Mouse (Mus musculus): ENCODE results near the gene Hdac2. TPM values are rescaled to one million over a fixed set of nuclear protein-coding genes. Genes with fewer than 3 reads are reported as not detected.

The Hdac2 gene
- polyA plus RNA-seq, 1 experiment from 2014 or later = 458 TPM

DNA sequence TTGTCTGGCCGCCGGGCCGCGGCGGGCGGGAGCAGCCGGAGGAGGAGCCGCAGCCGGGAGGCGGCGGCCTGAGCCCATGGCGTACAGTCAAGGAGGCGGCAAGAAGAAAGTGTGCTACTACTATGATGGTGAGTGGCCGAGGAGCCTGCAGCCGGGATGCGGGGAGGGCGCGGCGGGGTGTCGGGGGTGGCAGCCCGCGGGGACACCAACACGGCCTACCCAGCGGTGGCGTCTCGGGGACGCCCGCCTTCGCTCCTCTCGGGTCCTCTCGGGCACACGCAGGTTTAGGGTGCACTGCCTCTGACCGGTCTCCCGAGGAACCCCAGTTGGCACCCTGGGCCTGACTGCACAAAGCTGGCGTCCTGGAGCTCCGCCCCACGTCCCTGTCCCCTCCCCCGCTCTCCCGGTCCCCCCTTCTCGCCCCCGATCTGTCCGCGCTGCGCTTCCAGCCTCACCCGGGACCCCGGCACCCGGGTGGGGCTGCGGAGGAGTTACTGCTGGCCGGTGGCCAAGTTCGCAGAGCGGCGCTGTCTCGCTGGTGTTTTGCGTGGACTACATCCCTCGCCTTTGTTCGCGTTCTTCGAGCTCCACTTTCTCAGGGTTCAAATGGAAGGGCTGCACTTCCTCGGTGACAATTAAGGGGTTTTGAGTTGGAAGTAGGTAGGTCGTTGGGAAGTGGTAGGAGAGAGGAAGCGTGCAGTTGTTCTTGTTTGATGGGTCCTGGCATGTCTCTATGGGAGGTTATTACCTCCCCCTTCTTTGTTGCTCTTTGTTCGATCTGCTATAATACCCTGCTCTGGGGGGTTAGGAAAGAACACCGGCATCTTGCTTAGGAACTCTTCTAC is 554 bp downstream of the Hdac2 start:
- peak overlapping the region; percentile 98 for H3K9ac ChIP-seq (replicated peaks; ENCODE audit: low read length)
- peak overlapping the region; percentile 98 for H3K27ac ChIP-seq (replicated peaks; ENCODE audit: low read depth, low read length)
- no peaks in the 10 kb centered on the region for H3K4me1 ChIP-seq (ENCODE audit: control insufficient read depth, insufficient read depth, low read length)
- no peaks in the 10 kb centered on the region for H3K36me3 ChIP-seq (replicated peaks; ENCODE audit: control insufficient read depth, insufficient read depth, low read depth, low read length)
- DNase-seq (ENCODE audit: low spot score) = peak; percentile 71
- peak overlapping the region; percentile 96 for H3K4me3 ChIP-seq (ENCODE audit: low read depth, low read length)
- 1% methylated on average over 43 of the region's 63 CpGs for WGBS
- peak overlapping the region; percentile 52 for H3K4me2 ChIP-seq (ENCODE audit: low read depth, low read length)
- H3K9me3 ChIP-seq (replicated peaks; ENCODE audit: control insufficient read depth, low read length) = no peaks in the 10 kb centered on the region
- peak; percentile 80 for ATAC-seq (replicated peaks; ENCODE audit: insufficient number of reproducible peaks, low FRiP score, low TSS enrichment, low read depth)
- H3K27me3 ChIP-seq (ENCODE audit: control insufficient read depth, insufficient read depth, low read length) = no peaks in the 10 kb centered on the region

DNA sequence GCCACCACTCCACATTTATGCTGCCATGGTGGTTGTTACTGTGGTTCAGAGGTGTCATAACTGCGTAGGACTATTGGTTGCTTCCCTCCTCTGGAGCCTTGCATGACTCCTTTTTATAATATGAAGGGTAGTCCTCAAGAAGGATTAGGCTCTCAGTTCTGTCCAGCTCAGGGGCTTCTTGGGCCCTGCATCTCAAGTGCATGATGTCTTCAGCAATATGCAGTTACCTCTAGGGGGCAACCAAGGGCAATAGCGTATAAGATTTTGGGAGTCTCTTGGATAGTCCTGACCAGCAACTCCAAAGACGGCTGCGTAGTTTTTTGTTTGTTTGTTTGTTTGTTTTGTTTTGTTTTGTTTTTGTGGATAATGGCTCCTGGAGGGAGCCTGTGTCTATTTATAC is 7.5 kb downstream of the Hdac2 start:
- Histone ChIP-seq H3K9me3 (replicated peaks; ENCODE audit: control insufficient read depth, low read length) (no peaks in the 10 kb centered on the region), H3K4me3 (ENCODE audit: low read depth, low read length) (no peak overlapping the region), H3K4me1 (ENCODE audit: control insufficient read depth, insufficient read depth, low read length) (no peaks in the 10 kb centered on the region), H3K27ac (replicated peaks; ENCODE audit: low read depth, low read length) (no peak overlapping the region), H3K36me3 (replicated peaks; ENCODE audit: control insufficient read depth, insufficient read depth, low read depth, low read length) (peaks cover 3% of the 10 kb centered on the region; the same call in 1 of the 2 replicates), H3K27me3 (ENCODE audit: control insufficient read depth, insufficient read depth, low read length) (no peaks in the 10 kb centered on the region), H3K9ac (replicated peaks; ENCODE audit: low read length) (no peak overlapping the region), H3K4me2 (ENCODE audit: low read depth, low read length) (no peak overlapping the region)
- no peak for ATAC-seq (replicated peaks; ENCODE audit: insufficient number of reproducible peaks, low FRiP score, low TSS enrichment, low read depth)
- DNase-seq (ENCODE audit: low spot score) = no peak
- 94% methylated on average over 4 of the region's 4 CpGs for WGBS

DNA sequence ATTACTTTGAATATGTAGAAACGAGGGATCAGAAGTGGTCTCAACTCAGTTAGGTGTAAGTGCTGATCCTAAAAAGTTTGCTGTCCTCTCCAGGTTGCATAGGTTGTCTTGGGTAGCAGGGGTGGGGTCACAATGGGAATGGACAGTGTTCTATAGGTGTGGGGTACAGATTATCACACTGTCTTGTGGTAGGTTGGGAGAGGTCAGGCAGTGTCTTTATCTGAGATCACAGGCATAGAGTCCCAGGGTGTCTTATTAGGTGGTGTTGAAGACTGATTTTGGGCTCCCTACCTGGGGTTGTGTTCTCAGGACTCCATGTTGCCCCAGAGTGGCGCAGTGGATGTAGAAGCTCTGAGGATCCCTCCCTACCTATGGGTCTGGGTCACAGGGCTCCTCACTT is 17.8 kb downstream of the Hdac2 start:
- WGBS = 95% methylated on average over 2 of the region's 2 CpGs
- Histone ChIP-seq H3K4me3 (ENCODE audit: low read depth, low read length) (no peak overlapping the region), H3K4me2 (ENCODE audit: low read depth, low read length) (no peak overlapping the region), H3K9me3 (replicated peaks; ENCODE audit: control insufficient read depth, low read length) (no peaks in the 10 kb centered on the region), H3K4me1 (ENCODE audit: control insufficient read depth, insufficient read depth, low read length) (no peaks in the 10 kb centered on the region), H3K27ac (replicated peaks; ENCODE audit: low read depth, low read length) (no peak overlapping the region), H3K36me3 (replicated peaks; ENCODE audit: control insufficient read depth, insufficient read depth, low read depth, low read length) (peaks cover 15% of the 10 kb centered on the region), H3K27me3 (ENCODE audit: control insufficient read depth, insufficient read depth, low read length) (no peaks in the 10 kb centered on the region), H3K9ac (replicated peaks; ENCODE audit: low read length) (no peak overlapping the region)
- DNase-seq (ENCODE audit: low spot score) (no peak), ATAC-seq (replicated peaks; ENCODE audit: insufficient number of reproducible peaks, low FRiP score, low TSS enrichment, low read depth) (no peak)

- Histone ChIP-seq H3K4me2 (ENCODE audit: low read depth, low read length) (no peak overlapping the region), H3K4me1 (ENCODE audit: control insufficient read depth, insufficient read depth, low read length) (no peaks in the 10 kb centered on the region), H3K9ac (replicated peaks; ENCODE audit: low read length) (no peak overlapping the region), H3K9me3 (replicated peaks; ENCODE audit: control insufficient read depth, low read length) (no peaks in the 10 kb centered on the region), H3K4me3 (ENCODE audit: low read depth, low read length) (no peak overlapping the region), H3K27me3 (ENCODE audit: control insufficient read depth, insufficient read depth, low read length) (no peaks in the 10 kb centered on the region), H3K27ac (replicated peaks; ENCODE audit: low read depth, low read length) (no peak overlapping the region), H3K36me3 (replicated peaks; ENCODE audit: control insufficient read depth, insufficient read depth, low read depth, low read length) (peaks cover 7% of the 10 kb centered on the region)
- no peak for ATAC-seq (replicated peaks; ENCODE audit: insufficient number of reproducible peaks, low FRiP score, low TSS enrichment, low read depth)
- DNase-seq (ENCODE audit: low spot score) = no peak
- 94% methylated on average over 2 of the region's 2 CpGs for WGBS
These were observed 26.5 kb downstream of the Hdac2 start for GRCm38 (mm10) chr10:37000839-37001238.

DNA sequence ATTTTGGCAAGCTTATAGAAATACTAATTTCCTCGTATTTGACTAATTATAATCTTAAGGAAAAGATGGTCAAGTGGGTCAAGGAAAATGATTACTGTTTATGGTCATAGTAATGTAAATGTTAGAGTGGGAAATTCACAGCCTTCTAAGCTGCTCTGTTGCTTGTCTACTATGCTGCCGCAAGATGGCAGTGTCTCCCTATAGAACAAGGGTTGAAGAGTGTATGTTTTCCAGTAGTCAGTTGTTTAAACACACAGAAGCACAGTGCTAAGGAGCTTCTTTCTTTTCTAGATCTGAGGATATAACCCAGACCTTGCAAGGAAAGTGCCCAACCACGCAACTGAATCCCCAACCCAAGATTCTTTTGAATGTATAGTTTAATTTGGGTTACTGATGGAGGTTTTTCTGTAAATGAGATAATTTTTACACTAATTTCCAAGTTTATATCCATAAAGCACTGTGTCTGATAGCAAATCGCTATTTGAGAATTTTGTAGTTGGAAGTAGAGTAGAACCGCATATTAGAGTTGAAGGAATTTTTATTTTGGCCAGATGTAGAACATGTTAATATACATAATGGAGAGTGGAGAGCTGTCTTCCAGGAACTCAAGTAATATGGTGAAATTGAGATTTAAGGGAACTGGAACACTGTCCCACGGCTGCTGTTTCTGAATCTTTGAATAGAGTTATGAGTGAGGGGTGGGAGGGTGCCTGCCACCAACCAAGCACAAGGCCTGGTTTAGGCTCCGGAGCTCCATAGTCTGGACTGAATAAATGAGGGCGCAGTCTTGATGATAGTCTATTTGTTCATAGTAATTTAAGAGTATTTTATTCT is 40.1 kb downstream of the Hdac2 start:
- WGBS = 51% methylated on average over 8 of the region's 8 CpGs
- Histone ChIP-seq H3K4me1 (ENCODE audit: control insufficient read depth, insufficient read depth, low read length) (no peaks in the 10 kb centered on the region), H3K9ac (replicated peaks; ENCODE audit: low read length) (no peak overlapping the region), H3K4me2 (ENCODE audit: low read depth, low read length) (no peak overlapping the region), H3K27me3 (ENCODE audit: control insufficient read depth, insufficient read depth, low read length) (no peaks in the 10 kb centered on the region), H3K9me3 (replicated peaks; ENCODE audit: control insufficient read depth, low read length) (no peaks in the 10 kb centered on the region), H3K36me3 (replicated peaks; ENCODE audit: control insufficient read depth, insufficient read depth, low read depth, low read length) (no peaks in the 10 kb centered on the region), H3K4me3 (ENCODE audit: low read depth, low read length) (no peak overlapping the region), H3K27ac (replicated peaks; ENCODE audit: low read depth, low read length) (no peak overlapping the region)
- DNase-seq (ENCODE audit: low spot score) (peak; percentile 85), ATAC-seq (replicated peaks; ENCODE audit: insufficient number of reproducible peaks, low FRiP score, low TSS enrichment, low read depth) (peak; percentile 67; the same call in 1 of the 2 replicates)

DNA sequence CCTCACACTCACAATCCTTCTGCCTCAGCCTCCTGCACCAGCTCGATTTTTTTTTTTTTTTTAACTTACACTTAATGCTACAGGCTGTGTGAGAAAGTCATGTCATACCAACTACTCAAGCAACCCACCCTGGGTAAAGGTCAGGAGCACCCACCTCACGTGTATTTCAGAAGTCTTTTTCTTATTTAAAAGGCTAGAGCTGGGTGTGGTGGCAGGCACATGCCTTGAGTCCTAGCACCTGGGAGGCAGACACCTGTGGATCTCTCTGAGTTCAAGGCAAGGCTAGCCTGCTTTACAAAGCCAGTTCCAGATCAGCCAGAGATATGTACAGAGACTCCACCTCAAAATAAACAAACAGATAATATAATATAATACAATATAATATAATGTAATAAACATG is 41.4 kb downstream of the Hdac2 start:
- no peak overlapping the region for H3K4me3 ChIP-seq (ENCODE audit: low read depth, low read length)
- no peaks in the 10 kb centered on the region for H3K4me1 ChIP-seq (ENCODE audit: control insufficient read depth, insufficient read depth, low read length)
- no peak overlapping the region for H3K4me2 ChIP-seq (ENCODE audit: low read depth, low read length)
- WGBS = 55% methylated on average over 2 of the region's 2 CpGs
- H3K36me3 ChIP-seq (replicated peaks; ENCODE audit: control insufficient read depth, insufficient read depth, low read depth, low read length) = no peaks in the 10 kb centered on the region
- H3K9me3 ChIP-seq (replicated peaks; ENCODE audit: control insufficient read depth, low read length) = no peaks in the 10 kb centered on the region
- H3K9ac ChIP-seq (replicated peaks; ENCODE audit: low read length) = no peak overlapping the region
- H3K27ac ChIP-seq (replicated peaks; ENCODE audit: low read depth, low read length) = no peak overlapping the region
- DNase-seq (ENCODE audit: low spot score) (no peak), ATAC-seq (replicated peaks; ENCODE audit: insufficient number of reproducible peaks, low FRiP score, low TSS enrichment, low read depth) (no peak)
- no peaks in the 10 kb centered on the region for H3K27me3 ChIP-seq (ENCODE audit: control insufficient read depth, insufficient read depth, low read length)

DNA sequence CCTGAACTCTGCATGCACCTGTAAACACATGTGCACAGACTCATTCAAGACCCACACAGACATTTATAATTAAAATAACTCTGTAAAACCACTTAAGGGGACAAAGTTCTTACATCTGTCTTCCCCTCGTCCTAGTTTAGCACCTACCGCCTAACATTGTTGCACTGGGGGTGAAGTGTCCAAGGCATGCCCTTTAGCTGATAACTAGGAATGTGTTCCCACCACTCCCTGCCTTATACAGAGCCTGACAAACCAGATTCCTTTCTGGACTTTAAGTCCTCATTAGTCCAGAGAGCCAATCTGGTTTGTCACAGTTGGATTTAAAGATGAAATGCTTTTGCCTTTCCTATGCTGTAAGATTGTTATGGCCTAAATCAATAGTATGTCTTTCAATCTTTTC is 41.9 kb downstream of the Hdac2 start:
- DNase-seq (ENCODE audit: low spot score) (no peak), ATAC-seq (replicated peaks; ENCODE audit: insufficient number of reproducible peaks, low FRiP score, low TSS enrichment, low read depth) (no peak)
- Histone ChIP-seq H3K4me3 (ENCODE audit: low read depth, low read length) (no peak overlapping the region), H3K9ac (replicated peaks; ENCODE audit: low read length) (no peak overlapping the region), H3K9me3 (replicated peaks; ENCODE audit: control insufficient read depth, low read length) (no peaks in the 10 kb centered on the region), H3K4me2 (ENCODE audit: low read depth, low read length) (no peak overlapping the region), H3K36me3 (replicated peaks; ENCODE audit: control insufficient read depth, insufficient read depth, low read depth, low read length) (no peaks in the 10 kb centered on the region), H3K4me1 (ENCODE audit: control insufficient read depth, insufficient read depth, low read length) (no peaks in the 10 kb centered on the region), H3K27me3 (ENCODE audit: control insufficient read depth, insufficient read depth, low read length) (no peaks in the 10 kb centered on the region), H3K27ac (replicated peaks; ENCODE audit: low read depth, low read length) (no peak overlapping the region)
- 64% methylated on average over 2 of the region's 2 CpGs for WGBS

DNA sequence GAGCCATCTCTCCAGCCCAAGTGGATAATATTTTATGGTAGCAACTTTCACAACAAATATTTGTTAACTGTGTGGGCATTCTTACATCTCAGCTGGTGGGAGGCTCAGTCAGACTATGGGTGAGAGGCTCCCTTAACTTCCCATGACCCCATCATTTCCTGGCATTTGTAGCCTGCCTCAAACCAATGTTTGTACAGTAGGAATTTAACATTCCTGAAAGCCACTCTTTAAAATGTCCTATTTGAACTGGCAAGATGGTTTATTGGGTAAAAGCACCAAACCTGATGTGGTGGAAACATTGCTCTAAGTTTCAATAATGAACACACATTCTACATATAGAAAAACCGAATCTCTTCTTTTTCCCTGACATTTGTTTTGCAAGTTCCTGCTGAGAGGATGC is 50.0 kb downstream of the Hdac2 start:
- H3K4me3 ChIP-seq (ENCODE audit: low read depth, low read length) = no peak overlapping the region
- no peak overlapping the region for H3K27ac ChIP-seq (replicated peaks; ENCODE audit: low read depth, low read length)
- DNase-seq (ENCODE audit: low spot score) = no peak
- 67% methylated on average over 1 of the region's 1 CpGs for WGBS
- no peak overlapping the region for H3K9ac ChIP-seq (replicated peaks; ENCODE audit: low read length)
- ATAC-seq (replicated peaks; ENCODE audit: insufficient number of reproducible peaks, low FRiP score, low TSS enrichment, low read depth) = no peak
- no peak overlapping the region for H3K4me2 ChIP-seq (ENCODE audit: low read depth, low read length)
- no peaks in the 10 kb centered on the region for H3K36me3 ChIP-seq (replicated peaks; ENCODE audit: control insufficient read depth, insufficient read depth, low read depth, low read length)
- H3K9me3 ChIP-seq (replicated peaks; ENCODE audit: control insufficient read depth, low read length) = no peaks in the 10 kb centered on the region
- H3K4me1 ChIP-seq (ENCODE audit: control insufficient read depth, insufficient read depth, low read length) = no peaks in the 10 kb centered on the region
- H3K27me3 ChIP-seq (ENCODE audit: control insufficient read depth, insufficient read depth, low read length) = no peaks in the 10 kb centered on the region

Data from embryonic facial prominence, embryonic 11.5 days (tissue).